Mouse (Mus musculus) ES-Bruce4 (cell line): ENCODE data around the gene Txndc5. TPM values are rescaled to one million over a fixed set of nuclear protein-coding genes. Genes with fewer than 3 reads are reported as not detected.

Source experiments
- H3K27ac ChIP-seq: 2 replicates; pipeline ENCODE4 v1.5.1; 2012; ENCODE audit warnings: low read length, inconsistent platforms; ENCODE audit not compliant: insufficient read depth
- H3K27me3 ChIP-seq: 2 replicates; pipeline ENCODE4 v1.6.1; 2012; ENCODE audit warnings: mild to moderate bottlenecking, low read length, inconsistent platforms; ENCODE audit not compliant: control insufficient read depth, poor library complexity, insufficient read depth, severe bottlenecking
- H3K36me3 ChIP-seq: 2 replicates; pipeline ENCODE4 v1.6.1; 2012; ENCODE audit warnings: inconsistent platforms, mild to moderate bottlenecking, low read length, moderate library complexity; ENCODE audit not compliant: control insufficient read depth, poor library complexity, insufficient read depth, severe bottlenecking
- H3K4me1 ChIP-seq: one replicate; pipeline ENCODE4 v1.8.1; 2011; ENCODE audit warnings: low read length; ENCODE audit not compliant: control insufficient read depth, insufficient read depth
- H3K4me3 ChIP-seq: 2 replicates; pipeline ENCODE4 v1.5.1; 2011; ENCODE audit warnings: low read depth, mild to moderate bottlenecking, low read length
- H3K9ac ChIP-seq: 2 replicates; pipeline ENCODE4 v1.6.1; 2012; ENCODE audit warnings: low read depth, mild to moderate bottlenecking, inconsistent platforms; ENCODE audit not compliant: poor library complexity, severe bottlenecking
- H3K9me3 ChIP-seq: replicated peaks from 2 replicates; pipeline ENCODE4 v1.6.1; 2012; ENCODE audit warnings: mild to moderate bottlenecking, low read length, inconsistent platforms; ENCODE audit not compliant: control insufficient read depth, poor library complexity, insufficient read depth, severe bottlenecking
- CTCF ChIP-seq: IDR thresholded peaks from one replicate; pipeline ENCODE4 v1.8.1; 2011; ENCODE audit warnings: low read depth, low read length
- EP300 ChIP-seq: IDR thresholded peaks from 2 replicates; pipeline ENCODE4 v1.6.1; 2011; ENCODE audit warnings: low read depth, low read length; ENCODE audit not compliant: insufficient read depth
- POLR2A ChIP-seq: IDR thresholded peaks from one replicate; pipeline ENCODE4 v1.8.1; 2011; ENCODE audit warnings: low read length; ENCODE audit not compliant: insufficient read depth
- polyA plus RNA-seq: library from polyadenylated mRNA; stranded (reverse); fragments of >200 nt; gene quantifications from 2 replicates; pipeline ENCODE4 v1.2.4, GENCODE M21; 2011; ENCODE audit warnings: low read depth; ENCODE audit not compliant: missing spikeins, insufficient read depth, insufficient read length

Txndc5 gene
- polyA plus RNA-seq, 1 experiment = 109 TPM

DNA sequence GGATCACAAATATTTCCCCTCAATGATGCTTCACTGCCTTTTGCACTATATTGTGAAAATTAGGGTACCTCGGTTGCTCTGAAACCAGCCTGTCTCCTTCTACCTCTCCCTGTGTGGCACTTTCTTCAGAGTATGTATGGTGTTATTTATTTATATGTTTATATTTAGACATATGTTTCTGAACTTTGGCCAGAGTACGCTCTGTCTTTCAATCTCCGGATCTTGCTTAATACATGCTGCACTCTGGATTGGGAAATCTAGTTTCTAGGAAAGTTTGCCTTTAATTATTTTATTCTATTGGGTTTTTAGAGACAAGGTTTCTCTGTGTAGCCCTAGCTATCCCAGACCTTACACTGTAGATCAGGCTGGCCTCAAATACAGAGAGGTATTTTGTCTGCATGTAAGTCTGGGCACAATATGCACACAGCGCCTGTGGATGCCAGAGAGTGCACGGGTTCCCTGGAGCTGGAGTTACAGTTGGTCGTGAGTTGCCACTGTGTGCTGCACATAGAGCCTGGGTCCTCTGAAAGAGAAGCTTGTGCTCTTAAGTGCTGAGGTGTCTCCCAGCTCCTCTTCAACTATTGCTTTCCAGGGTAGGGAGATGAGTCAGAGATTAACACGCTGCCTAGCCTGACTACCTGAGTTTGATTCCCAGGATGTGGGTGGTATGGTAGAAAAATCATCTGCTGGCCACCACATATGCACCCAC is 10.7 kb upstream of the Txndc5 start:
- Histone ChIP-seq H3K27me3 (no peaks in the 10 kb centered on the region), H3K9me3 (no peaks in the 10 kb centered on the region), H3K4me3 (no peak overlapping the region), H3K27ac (no peak overlapping the region), H3K9ac (no peak overlapping the region), H3K4me1 (no peaks in the 10 kb centered on the region), H3K36me3 (no peaks in the 10 kb centered on the region)
- TF ChIP-seq CTCF (no peak), EP300 (no peak), POLR2A (no peak)

DNA sequence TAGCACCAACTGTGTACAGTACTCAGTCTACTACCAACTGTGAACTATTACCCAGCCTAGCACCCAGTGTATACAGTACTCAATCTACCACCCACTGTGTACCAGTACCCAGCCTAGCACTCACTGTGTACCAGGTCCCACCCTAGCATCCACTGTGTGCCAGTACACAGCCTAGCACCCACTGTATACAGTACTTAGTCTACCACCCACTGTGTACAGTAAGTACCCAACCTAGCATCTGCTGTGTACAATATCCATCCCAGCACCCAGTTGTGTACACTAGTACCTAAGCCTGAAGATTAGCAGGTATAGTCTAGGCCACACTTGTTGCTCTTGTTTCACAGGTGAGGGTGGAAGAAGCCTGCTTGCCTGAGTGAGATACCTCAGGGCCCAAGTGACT is 8.9 kb upstream of the Txndc5 start:
- no peaks in the 10 kb centered on the region for H3K4me1 ChIP-seq
- H3K4me3 ChIP-seq = no peak overlapping the region
- no peaks in the 10 kb centered on the region for H3K36me3 ChIP-seq
- H3K9ac ChIP-seq = no peak overlapping the region
- TF ChIP-seq CTCF = no peak
- no peak for TF ChIP-seq EP300
- no peak for TF ChIP-seq POLR2A
- H3K27me3 ChIP-seq = no peaks in the 10 kb centered on the region
- no peaks in the 10 kb centered on the region for H3K9me3 ChIP-seq
- H3K27ac ChIP-seq = no peak overlapping the region

GRCm38 (mm10) chr13:38534731-38535130 is 6.1 kb upstream of the Txndc5 start:
- H3K9me3 ChIP-seq = no peaks in the 10 kb centered on the region
- H3K27me3 ChIP-seq = no peaks in the 10 kb centered on the region
- no peak overlapping the region for H3K4me3 ChIP-seq
- H3K27ac ChIP-seq = no peak overlapping the region
- no peaks in the 10 kb centered on the region for H3K4me1 ChIP-seq
- no peak overlapping the region for H3K9ac ChIP-seq
- TF ChIP-seq CTCF = no peak
- H3K36me3 ChIP-seq = no peaks in the 10 kb centered on the region

GRCm38 (mm10) chr13:38534016-38534415 is 5.4 kb upstream of the Txndc5 start:
- no peak overlapping the region for H3K27ac ChIP-seq
- no peak overlapping the region for H3K9ac ChIP-seq
- H3K4me3 ChIP-seq = no peak overlapping the region
- TF ChIP-seq POLR2A (no peak), CTCF (no peak), EP300 (no peak)
- no peaks in the 10 kb centered on the region for H3K4me1 ChIP-seq
- no peaks in the 10 kb centered on the region for H3K9me3 ChIP-seq
- no peaks in the 10 kb centered on the region for H3K27me3 ChIP-seq
- no peaks in the 10 kb centered on the region for H3K36me3 ChIP-seq

GRCm38 (mm10) chr13:38533461-38533860 is 4.8 kb upstream of the Txndc5 start:
- Histone ChIP-seq H3K27ac (no peak overlapping the region), H3K27me3 (no peaks in the 10 kb centered on the region), H3K36me3 (no peaks in the 10 kb centered on the region), H3K4me3 (no peak overlapping the region), H3K9me3 (no peaks in the 10 kb centered on the region), H3K9ac (no peak overlapping the region), H3K4me1 (no peaks in the 10 kb centered on the region)
- TF ChIP-seq EP300 = no peak
- TF ChIP-seq CTCF = no peak
- TF ChIP-seq POLR2A = no peak

GRCm38 (mm10) chr13:38531498-38531897 is 2.9 kb upstream of the Txndc5 start:
- no peaks in the 10 kb centered on the region for H3K27me3 ChIP-seq
- H3K4me1 ChIP-seq = no peaks in the 10 kb centered on the region
- H3K27ac ChIP-seq = no peak overlapping the region
- no peak overlapping the region for H3K4me3 ChIP-seq
- TF ChIP-seq CTCF = no peak
- TF ChIP-seq EP300 = no peak
- TF ChIP-seq POLR2A = no peak
- no peak overlapping the region for H3K9ac ChIP-seq
- H3K36me3 ChIP-seq = no peaks in the 10 kb centered on the region
- no peaks in the 10 kb centered on the region for H3K9me3 ChIP-seq
